Comparison of ENCODE assay signal across 8 mouse cellular contexts in the genomic region with DNA sequence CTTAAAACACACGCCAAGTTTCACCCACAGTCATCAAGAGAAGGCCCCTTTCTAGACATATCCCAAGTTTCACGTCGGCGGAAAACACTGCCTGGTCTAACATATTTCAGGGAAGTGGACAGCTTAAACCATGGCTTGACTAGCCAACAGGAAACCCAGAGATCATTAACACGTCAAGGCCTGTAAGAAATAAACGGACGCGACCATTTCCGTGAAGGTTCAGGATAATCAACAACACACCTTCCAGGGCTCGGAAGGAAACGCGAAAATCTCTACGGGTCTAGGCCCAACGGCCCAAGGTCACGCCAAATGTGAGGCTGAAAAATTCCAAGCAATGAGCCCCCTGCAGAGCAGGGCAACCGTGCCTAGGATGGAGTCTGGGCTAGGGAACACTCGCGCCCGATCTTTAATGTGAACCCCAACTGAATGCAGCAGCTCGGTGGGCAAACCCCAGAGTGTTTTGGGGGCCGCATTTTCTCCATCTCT. TPM values are rescaled to one million over a fixed set of nuclear protein-coding genes. Genes with fewer than 3 reads are reported as not detected.
DNase-seq lines count a peak whose midpoint lies in the region; ATAC-seq and TF ChIP-seq lines count a peak whose summit lies in the region.

No protein-coding gene starts in this region.

- peak overlapping the region; percentile 97 for H3K9ac ChIP-seq in forebrain, embryonic 11.5 days (ENCODE audit: low read length)

- no peaks in the 10 kb centered on the region for H3K27me3 ChIP-seq in forebrain, embryonic 11.5 days (ENCODE audit: control insufficient read depth, insufficient read depth, low read length)

- DNase-seq in frontal cortex, adult 2 months (ENCODE audit: extremely low spot score in 1 of 2, low spot score in 1 of 2): peak; percentile 8 to 39
- DNase-seq in frontal cortex, postnatal 10 days (ENCODE audit: low spot score in 2 of 2): no peak
- DNase-seq in c-Kit-positive CD71-positive TER-119-negative erythroid progenitor cells, embryonic 14.5 days (ENCODE audit: low read depth): peak; percentile 51
- peak; percentile 72 for DNase-seq in forebrain, embryonic 11.5 days (ENCODE audit: low spot score)
- peak; percentile 51 for DNase-seq in heart, postnatal 4 days
- DNase-seq in left cerebral cortex, adult 2 months (ENCODE audit: extremely low spot score in 1 of 2, low spot score in 2 of 2): peak; percentile 24 to 27
- DNase-seq in spleen, postnatal 4 days (ENCODE audit: low spot score in 2 of 2): peak; percentile 37 to 75

- peak overlapping the region; percentile 77 for H3K4me2 ChIP-seq in forebrain, embryonic 11.5 days (ENCODE audit: low read depth, low read length, severe bottlenecking)

- H3K27ac ChIP-seq in forebrain, embryonic 11.5 days (ENCODE audit: low read depth, low read length): peak overlapping the region; percentile 100
- peak overlapping the region; percentile 100 for H3K27ac ChIP-seq in left cerebral cortex, adult 2 months

- peak; percentile 4; the same call in 1 of the 2 replicates for ATAC-seq in forebrain, embryonic 11.5 days (replicated peaks; ENCODE audit: low FRiP score)
- 0 out of 2 replicates have a peak, but pooled peaks have one; percentile 1 for ATAC-seq in megakaryocyte progenitor cell, adult 5-6 weeks (replicated peaks; ENCODE audit: poor library complexity)

- no peak for TF ChIP-seq CTCF in left cerebral cortex, adult 2 months (IDR thresholded peaks at IDR 0.05)

- intact Hi-C loops in left cerebral cortex, adult 2 months (cut with DNase I): loop anchor here (5.0 kb wide), 2 partner anchors 179 to 191 kb away; partner anchors contain the start of gene Plekho1

- H3K4me1 ChIP-seq in forebrain, embryonic 11.5 days (replicated peaks; ENCODE audit: control insufficient read depth, insufficient read depth, low read length): peaks cover 3% of the 10 kb centered on the region; the same call in 1 of the 2 replicates

- under 1% methylated on average over 21 of the region's 21 CpGs for WGBS in forebrain, embryonic 11.5 days

- H3K4me3 ChIP-seq in forebrain, embryonic 11.5 days (ENCODE audit: low read depth, low read length): peak overlapping the region; percentile 84
- peak overlapping the region; percentile 68 for H3K4me3 ChIP-seq in left cerebral cortex, adult 2 months

- H3K36me3 ChIP-seq in forebrain, embryonic 11.5 days (ENCODE audit: control insufficient read depth, insufficient read depth, low read length): no peaks in the 10 kb centered on the region

- H3K9me3 ChIP-seq in forebrain, embryonic 11.5 days (ENCODE audit: control insufficient read depth, low read length): no peaks in the 10 kb centered on the region

RNA-seq across cellular contexts. Expression of gene Rprd2, which starts 0.6 kb away (rescaled TPM):
- polyA plus RNA-seq in frontal cortex, adult 2 months (2012; rRNA removed): 24.6 and 28.5 TPM in 2 replicates
- polyA plus RNA-seq in forebrain, embryonic 11.5 days (2014; fragmentation: Nextera tagmentation; extraction: Ambion mirVana): 23.8 and 24.6 TPM in 2 replicates
- total RNA-seq in heart, postnatal 4 days (2021): 10 to 100 TPM; 50.9 to 53.6 TPM
- 10 to 100 TPM; 59.6 to 63.5 TPM for total RNA-seq in left cerebral cortex, adult 2 months (2021)
- total RNA-seq in megakaryocyte progenitor cell, adult 5-6 weeks (2015): 51.7 and 59.5 TPM in 2 replicates
- total RNA-seq in megakaryocyte progenitor cell, adult 5-6 weeks (2017): 18.9 and 22.5 TPM in 2 replicates

RNA-seq across cellular contexts. Expression of gene Prpf3, which starts 37.6 kb away (rescaled TPM):
- polyA plus RNA-seq in frontal cortex, adult 2 months (2012; rRNA removed): 35.9 and 36.2 TPM in 2 replicates
- polyA plus RNA-seq in forebrain, embryonic 11.5 days (2014; fragmentation: Nextera tagmentation; extraction: Ambion mirVana): 69.7 and 75.5 TPM in 2 replicates
- 10 to 100 TPM; 28.3 to 30.5 TPM for total RNA-seq in heart, postnatal 4 days (2021)
- total RNA-seq in left cerebral cortex, adult 2 months (2021): 10 to 100 TPM; 37.2 to 37.8 TPM
- 41.2 and 56.2 TPM in 2 replicates for total RNA-seq in megakaryocyte progenitor cell, adult 5-6 weeks (2015)
- total RNA-seq in megakaryocyte progenitor cell, adult 5-6 weeks (2017): 25.7 and 51.2 TPM in 2 replicates

RNA-seq across cellular contexts. Expression of gene Mrps21, which starts 53.2 kb away (rescaled TPM):
- 235 and 288 TPM in 2 replicates for polyA plus RNA-seq in frontal cortex, adult 2 months (2012; rRNA removed)
- polyA plus RNA-seq in forebrain, embryonic 11.5 days (2014; fragmentation: Nextera tagmentation; extraction: Ambion mirVana): 317 and 322 TPM in 2 replicates
- 100 to 1,000 TPM; 250 TPM for total RNA-seq in heart, postnatal 4 days (2021)
- 100 to 1,000 TPM; 148 to 150 TPM for total RNA-seq in left cerebral cortex, adult 2 months (2021)
- 132 and 147 TPM in 2 replicates for total RNA-seq in megakaryocyte progenitor cell, adult 5-6 weeks (2015)
- 382 and 387 TPM in 2 replicates for total RNA-seq in megakaryocyte progenitor cell, adult 5-6 weeks (2017)

RNA-seq across cellular contexts. Expression of gene Tars2, which starts 58.1 kb away (rescaled TPM):
- 37.5 and 38.4 TPM in 2 replicates for polyA plus RNA-seq in frontal cortex, adult 2 months (2012; rRNA removed)
- polyA plus RNA-seq in forebrain, embryonic 11.5 days (2014; fragmentation: Nextera tagmentation; extraction: Ambion mirVana): 54.9 and 61.6 TPM in 2 replicates
- 10 to 100 TPM; 31.1 to 36.1 TPM for total RNA-seq in heart, postnatal 4 days (2021)
- 10 to 100 TPM; 43.5 to 43.8 TPM for total RNA-seq in left cerebral cortex, adult 2 months (2021)
- 27.8 and 29.9 TPM in 2 replicates for total RNA-seq in megakaryocyte progenitor cell, adult 5-6 weeks (2015)
- total RNA-seq in megakaryocyte progenitor cell, adult 5-6 weeks (2017): 47.3 and 52.2 TPM in 2 replicates

Comparison
In these comparisons a context has a peak if more than half of its experiments do, and no peak if none do; other contexts are left out.
1. DNase-seq: peak in frontal cortex, adult 2 months (2 of 2), c-Kit-positive CD71-positive TER-119-negative erythroid progenitor cells, embryonic 14.5 days (single experiment), forebrain, embryonic 11.5 days (single experiment), heart, postnatal 4 days (single experiment), left cerebral cortex, adult 2 months (2 of 2) and spleen, postnatal 4 days (2 of 2); none in frontal cortex, postnatal 10 days (0 of 2).